Mouse (Mus musculus) liver, postnatal 0 days (tissue): Measurements from ENCODE around the gene Klhl31.

Source experiments
- CTCF ChIP-seq: sonication (generic); IDR thresholded peaks from 2 replicates; pipeline ENCODE4 v1.5.1; 2016; ENCODE audit warnings: antibody characterized with exemption, low read depth
- EP300 ChIP-seq: IDR thresholded peaks from 2 replicates; pipeline ENCODE4 v1.6.1; 2016; ENCODE audit warnings: antibody characterized with exemption, low read depth, mild to moderate bottlenecking

GRCm38 (mm10) chr9:77620482-77620881 is 15.8 kb upstream of the Klhl31 start:
- no peak for TF ChIP-seq CTCF
- TF ChIP-seq EP300 = no peak
